Mouse (Mus musculus) neural tube, embryonic 15.5 days (tissue): ENCODE results near the gene Morc1. TPM values are rescaled to one million over a fixed set of nuclear protein-coding genes. Genes with fewer than 3 reads are reported as not detected.

Source experiments
- ATAC-seq: fragments of 200-750 bp; cut with Nextera tagmentation; 2 replicates; pipeline ENCODE4 v1.8.0; 2017; ENCODE audit warnings: mild to moderate bottlenecking, moderate TSS enrichment, moderate library complexity; ENCODE audit not compliant: low FRiP score
- H3K27ac ChIP-seq: fragments of 300-500 bp; sonication (generic); replicated peaks from 2 replicates; pipeline ENCODE4 v1.5.1; 2015; ENCODE audit warnings: mild to moderate bottlenecking, inconsistent platforms
- H3K27me3 ChIP-seq: fragments of 300-500 bp; sonication (generic); replicated peaks from 2 replicates; pipeline ENCODE4 v1.6.1; 2015; ENCODE audit warnings: inconsistent platforms
- H3K36me3 ChIP-seq: fragments of 300-500 bp; sonication (generic); 2 replicates; pipeline ENCODE4 v1.6.1; 2015; ENCODE audit warnings: inconsistent platforms
- H3K4me1 ChIP-seq: fragments of 300-500 bp; sonication (generic); 2 replicates; pipeline ENCODE4 v1.6.1; 2015; ENCODE audit warnings: inconsistent platforms
- H3K4me2 ChIP-seq: fragments of 300-500 bp; sonication (generic); 2 replicates; pipeline ENCODE4 v1.6.1; 2015; ENCODE audit warnings: inconsistent platforms, mild to moderate bottlenecking, moderate library complexity
- H3K4me3 ChIP-seq: fragments of 300-500 bp; sonication (generic); replicated peaks from 2 replicates; pipeline ENCODE4 v1.5.1; 2015; ENCODE audit warnings: mild to moderate bottlenecking, inconsistent platforms
- H3K9ac ChIP-seq: fragments of 300-500 bp; sonication (generic); replicated peaks from 2 replicates; pipeline ENCODE4 v1.6.1; 2015; ENCODE audit warnings: mild to moderate bottlenecking, inconsistent platforms
- H3K9me3 ChIP-seq: fragments of 300-500 bp; sonication (generic); replicated peaks from 2 replicates; pipeline ENCODE4 v1.6.1; 2016; ENCODE audit warnings: inconsistent platforms
- WGBS: fragments of 180-500 bp; shearing (Covaris S2); methylation state at CpG from one replicate; pipeline ENCODE4 v1.1.7; 2015; ENCODE audit warnings: mixed read lengths; 5-methylcytosine and 5-hydroxymethylcytosine counted together
- polyA plus RNA-seq: library from polyadenylated mRNA; unstranded; fragments of >200 nt; fragmentation: Nextera tagmentation; extraction: Ambion mirVana; gene quantifications from 2 replicates; pipeline ENCODE4 v1.2.1, GENCODE M21; 2015

The Morc1 gene
- polyA plus RNA-seq, 1 experiment from 2014 or later, result 0.14 TPM

DNA sequence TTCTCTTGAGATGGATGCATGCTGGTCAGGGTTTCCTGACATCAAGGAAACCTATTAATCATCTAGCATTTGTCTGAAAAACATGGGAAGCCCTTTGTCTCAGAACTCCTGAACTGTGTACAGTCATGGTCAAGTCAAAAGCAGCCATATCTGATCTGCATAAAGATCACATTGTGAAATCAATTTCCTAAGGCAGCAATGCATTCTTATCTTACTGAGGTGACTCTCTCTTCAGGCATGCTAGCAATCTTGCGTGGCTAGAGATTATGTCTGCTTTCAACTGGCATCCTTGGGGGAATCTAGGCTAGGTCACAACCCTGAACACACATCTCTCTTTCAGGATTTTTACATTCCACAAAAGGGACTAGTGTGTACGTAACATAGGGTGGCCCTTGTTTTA, 215.2 kb downstream of the Morc1 start:
- no peaks in the 10 kb centered on the region for H3K4me1 ChIP-seq
- WGBS, result 83% methylated on average over 2 of the region's 2 CpGs
- H3K4me3 ChIP-seq, result no peak overlapping the region
- no peak overlapping the region for H3K9ac ChIP-seq
- H3K27me3 ChIP-seq, result no peaks in the 10 kb centered on the region
- ATAC-seq, result no peak
- no peaks in the 10 kb centered on the region for H3K9me3 ChIP-seq
- no peak overlapping the region for H3K27ac ChIP-seq
- H3K4me2 ChIP-seq, result no peak overlapping the region
- no peaks in the 10 kb centered on the region for H3K36me3 ChIP-seq

DNA sequence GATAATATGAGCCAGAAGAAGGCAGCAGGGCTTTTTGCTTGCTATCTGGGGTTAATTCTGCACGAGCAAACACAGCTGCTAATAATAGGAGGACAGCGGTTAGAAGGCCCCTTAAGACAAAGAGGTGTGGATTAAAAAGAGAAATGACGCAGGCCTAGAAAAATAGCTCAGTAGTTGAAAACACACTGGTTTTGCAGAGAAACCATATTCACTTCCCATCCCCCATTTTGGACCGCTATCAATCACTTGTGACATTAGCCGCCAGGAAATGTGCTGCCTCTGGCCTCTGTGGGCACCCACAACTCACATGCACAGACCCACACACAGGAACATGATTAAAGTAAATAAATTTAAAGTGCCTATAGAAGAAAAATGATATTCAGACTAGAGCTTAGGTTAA, 240.7 kb downstream of the Morc1 start:
- Histone ChIP-seq H3K4me3 (no peak overlapping the region), H3K4me2 (no peak overlapping the region), H3K36me3 (no peaks in the 10 kb centered on the region), H3K4me1 (no peaks in the 10 kb centered on the region), H3K9me3 (no peaks in the 10 kb centered on the region), H3K9ac (no peak overlapping the region), H3K27ac (no peak overlapping the region), H3K27me3 (no peaks in the 10 kb centered on the region)
- WGBS, result 62% methylated on average over 5 of the region's 5 CpGs
- ATAC-seq, result no peak

DNA sequence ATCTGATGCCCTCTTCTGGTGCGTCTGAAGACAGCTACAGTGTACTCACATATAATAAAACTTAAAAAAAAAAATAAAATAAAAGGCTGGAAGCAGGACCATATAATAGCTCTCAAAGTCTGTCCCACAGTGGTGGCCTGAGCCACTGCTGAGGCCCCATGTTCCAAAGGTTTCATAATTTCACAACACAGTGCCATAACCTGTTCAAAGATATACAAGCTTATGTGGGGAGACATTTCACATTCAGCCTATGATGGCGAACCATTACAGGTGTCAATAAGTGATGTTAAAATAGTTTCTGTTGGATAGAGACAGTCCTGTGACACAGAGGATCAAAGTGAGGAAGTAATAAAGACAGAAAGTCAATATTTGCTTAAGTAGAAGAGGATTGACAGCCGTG, 241.6 kb downstream of the Morc1 start:
- no peaks in the 10 kb centered on the region for H3K9me3 ChIP-seq
- H3K27me3 ChIP-seq, result no peaks in the 10 kb centered on the region
- H3K27ac ChIP-seq, result no peak overlapping the region
- no peaks in the 10 kb centered on the region for H3K36me3 ChIP-seq
- no peaks in the 10 kb centered on the region for H3K4me1 ChIP-seq
- 85% methylated on average over 3 of the region's 3 CpGs for WGBS
- ATAC-seq, result no peak
- no peak overlapping the region for H3K9ac ChIP-seq
- no peak overlapping the region for H3K4me2 ChIP-seq
- no peak overlapping the region for H3K4me3 ChIP-seq

DNA sequence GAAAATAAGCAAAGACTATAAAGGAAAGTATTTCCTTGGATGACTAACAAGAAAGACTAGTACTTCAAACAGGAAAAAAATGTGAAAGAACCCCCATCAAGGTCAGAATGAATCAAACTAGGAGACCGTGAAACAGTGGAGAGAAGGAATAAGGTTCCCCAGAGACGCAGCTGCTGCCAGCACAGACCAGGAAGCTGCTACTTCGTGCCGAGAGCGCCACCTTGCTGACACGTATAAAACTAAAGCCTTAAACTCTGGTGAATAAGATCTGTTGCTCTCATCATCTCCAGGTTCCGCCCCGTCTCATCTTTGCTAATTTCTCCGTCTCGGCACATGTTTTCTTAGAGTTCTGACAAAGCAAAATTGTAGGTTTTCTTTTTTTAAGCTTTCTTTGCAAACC, 244.6 kb downstream of the Morc1 start:
- Histone ChIP-seq H3K27me3 (no peaks in the 10 kb centered on the region), H3K9ac (no peak overlapping the region), H3K4me2 (no peak overlapping the region), H3K9me3 (no peaks in the 10 kb centered on the region), H3K27ac (no peak overlapping the region), H3K4me3 (no peak overlapping the region), H3K4me1 (no peaks in the 10 kb centered on the region), H3K36me3 (no peaks in the 10 kb centered on the region)
- ATAC-seq, result peak; percentile 88
- 21% methylated on average over 10 of the region's 10 CpGs for WGBS

DNA sequence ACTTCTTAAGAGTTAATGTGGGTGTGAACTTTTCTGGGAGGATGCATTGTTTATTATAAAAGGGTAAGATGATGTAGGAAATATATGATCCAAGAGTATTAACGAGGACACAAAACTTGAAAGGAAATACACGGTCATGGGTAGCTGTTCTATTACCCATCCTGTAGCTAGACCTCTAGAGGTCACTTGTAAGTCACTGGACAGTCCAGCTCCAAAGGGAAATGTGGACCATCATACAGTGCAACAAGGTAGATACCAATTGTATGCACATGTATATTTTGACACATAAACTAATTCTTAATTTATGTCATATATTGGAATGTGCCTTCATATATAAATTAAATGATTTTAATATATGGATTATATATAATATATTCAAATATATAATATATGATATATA, 245.2 kb downstream of the Morc1 start:
- no peak for ATAC-seq
- Histone ChIP-seq H3K4me2 (no peak overlapping the region), H3K4me3 (no peak overlapping the region), H3K4me1 (no peaks in the 10 kb centered on the region), H3K9ac (no peak overlapping the region), H3K27ac (no peak overlapping the region), H3K27me3 (no peaks in the 10 kb centered on the region), H3K36me3 (no peaks in the 10 kb centered on the region), H3K9me3 (no peaks in the 10 kb centered on the region)
- 85% methylated on average over 2 of the region's 2 CpGs for WGBS

DNA sequence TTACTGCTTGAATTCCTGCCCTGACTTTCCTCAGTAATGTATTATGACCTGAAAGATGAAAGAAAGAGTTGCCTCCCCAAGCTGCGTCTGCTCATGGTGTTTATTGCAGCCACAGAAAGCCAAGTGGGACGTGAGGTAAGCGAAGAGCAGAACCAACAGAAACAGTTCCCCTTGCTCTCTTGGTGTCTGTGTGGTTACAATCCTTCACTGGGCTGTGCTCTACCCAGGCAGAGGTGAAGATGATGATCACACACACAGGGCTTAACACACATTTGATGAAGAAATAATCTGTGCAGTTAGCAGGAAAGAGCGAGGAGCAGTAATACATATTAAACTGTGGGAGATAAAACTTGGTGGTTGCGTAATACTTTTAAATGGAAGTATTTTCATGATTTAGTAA, 246.3 kb downstream of the Morc1 start:
- 80% methylated on average over 5 of the region's 5 CpGs for WGBS
- no peaks in the 10 kb centered on the region for H3K36me3 ChIP-seq
- no peaks in the 10 kb centered on the region for H3K27me3 ChIP-seq
- no peaks in the 10 kb centered on the region for H3K4me1 ChIP-seq
- H3K9me3 ChIP-seq, result no peaks in the 10 kb centered on the region
- H3K9ac ChIP-seq, result no peak overlapping the region
- ATAC-seq, result no peak
- H3K27ac ChIP-seq, result no peak overlapping the region
- no peak overlapping the region for H3K4me3 ChIP-seq
- no peak overlapping the region for H3K4me2 ChIP-seq

DNA sequence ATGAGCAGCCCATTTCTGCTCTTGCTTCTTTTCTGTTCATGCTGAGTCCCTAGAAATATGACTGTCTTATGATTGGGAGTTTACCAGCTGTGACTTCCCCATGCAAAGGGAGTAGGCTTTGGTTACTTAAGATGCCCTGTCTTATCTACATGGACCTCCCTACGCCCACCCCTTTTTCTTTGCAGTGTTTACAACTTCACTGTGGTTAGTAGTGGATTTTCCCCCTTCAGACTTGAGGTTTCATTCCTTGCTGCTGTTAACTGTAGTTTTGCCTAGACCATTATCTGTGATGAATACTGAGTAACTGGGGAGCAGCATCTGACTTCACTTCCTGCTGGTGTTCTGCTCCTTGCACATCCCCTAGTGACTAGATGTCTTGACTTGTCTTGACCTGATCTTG, 247.0 kb downstream of the Morc1 start:
- Histone ChIP-seq H3K4me2 (no peak overlapping the region), H3K36me3 (no peaks in the 10 kb centered on the region), H3K27me3 (no peaks in the 10 kb centered on the region), H3K4me1 (no peaks in the 10 kb centered on the region), H3K9me3 (no peaks in the 10 kb centered on the region), H3K9ac (no peak overlapping the region), H3K4me3 (no peak overlapping the region), H3K27ac (no peak overlapping the region)
- WGBS, result 94% methylated on average over 1 of the region's 1 CpGs
- ATAC-seq, result no peak

Other genes starting within 250 kb of the Morc1 start
- not detected in 2 replicates for gene Dppa4, start 147.5 kb upstream of the Morc1 start, polyA plus RNA-seq
- gene Dppa2, start 127.3 kb upstream of the Morc1 start, polyA plus RNA-seq, result not detected in 2 replicates
- 0.52 TPM in 1 of 2 replicates, not detected in the other for gene Gm5485, start 18.8 kb upstream of the Morc1 start, polyA plus RNA-seq